Mouse (Mus musculus): ENCODE results near the gene Poln.

- TF ChIP-seq CTCF (IDR thresholded peaks at IDR 0.05; ENCODE audit: control insufficient read depth, insufficient read depth, insufficient read length) (no peak), MYOG (IDR thresholded peaks at IDR 0.05; ENCODE audit: control insufficient read depth, extremely low read depth, insufficient read length) (no peak), MYOD1 (IDR thresholded peaks at IDR 0.05; ENCODE audit: control insufficient read depth, insufficient read length, low read depth) (no peak), MAX (IDR thresholded peaks at IDR 0.05) (no peak)
These were observed 13.2 kb upstream of the Poln start for GRCm38 (mm10) chr5:34182486-34182885.
